Mouse (Mus musculus): ENCODE results near the gene Heatr4.
"Not testable (repeated sequence)": the region's sequence is repeated elsewhere in the genome, so short reads cannot be mapped to it uniquely, and the experiment has no call there.

DNA sequence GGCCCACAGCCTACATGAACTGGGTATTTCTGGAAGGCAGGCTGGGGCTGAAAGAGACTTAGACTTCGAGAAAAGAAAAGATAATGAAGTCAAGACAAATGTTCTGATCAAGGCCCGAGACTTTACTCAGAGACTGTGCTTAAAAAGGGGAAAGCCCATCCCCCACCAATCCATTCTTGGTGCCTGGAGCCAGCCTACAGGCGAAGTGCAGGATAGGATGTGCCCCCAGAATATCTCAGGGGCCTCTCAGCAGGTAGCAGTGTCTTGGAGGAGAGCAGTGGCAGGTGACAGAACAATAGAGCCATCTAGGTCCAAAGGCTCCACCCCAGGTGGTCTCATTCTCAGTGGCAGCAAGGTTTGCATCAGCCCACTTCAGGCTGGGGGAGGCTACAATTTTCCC is 43.7 kb upstream of the Heatr4 start:
- not testable (repeated sequence) for TF ChIP-seq GATA1 (IDR thresholded peaks at IDR 0.05; ENCODE audit: borderline replicate concordance, low read length); FLI1 (IDR thresholded peaks at IDR 0.05; ENCODE audit: low read length)

Measured in megakaryocyte, embryonic 14.5 days (primary cell).